Mouse (Mus musculus) liver, embryonic 16.5 days (tissue): Measurements from ENCODE around the gene Il1r1. TPM values are rescaled to one million over a fixed set of nuclear protein-coding genes. Genes with fewer than 3 reads are reported as not detected.

Experiments
- ATAC-seq: fragments of 200-750 bp; cut with Nextera tagmentation; 2 replicates; pipeline ENCODE4 v1.8.0; 2017; ENCODE audit warnings: low read depth, mild to moderate bottlenecking, moderate number of reproducible peaks, moderate library complexity
- H3K27ac ChIP-seq: fragments of 300-500 bp; sonication (generic); 2 replicates; pipeline ENCODE4 v1.5.1; 2014; ENCODE audit warnings: mild to moderate bottlenecking, low read length
- H3K27me3 ChIP-seq: fragments of 300-500 bp; sonication (generic); 2 replicates; pipeline ENCODE4 v1.6.1; 2014; ENCODE audit warnings: low read depth, low read length, mixed read lengths; ENCODE audit not compliant: control insufficient read depth, insufficient read depth
- H3K36me3 ChIP-seq: fragments of 300-500 bp; sonication (generic); 2 replicates; pipeline ENCODE4 v1.6.1; 2014; ENCODE audit warnings: mild to moderate bottlenecking; ENCODE audit not compliant: control insufficient read depth, insufficient read depth
- H3K4me1 ChIP-seq: fragments of 300-500 bp; sonication (generic); 2 replicates; pipeline ENCODE4 v1.6.1; 2014; ENCODE audit warnings: low read depth, low read length, mixed read lengths; ENCODE audit not compliant: control insufficient read depth
- H3K4me2 ChIP-seq: fragments of 300-500 bp; sonication (generic); 2 replicates; pipeline ENCODE4 v1.6.1; 2014; ENCODE audit warnings: low read depth, low read length, mixed read lengths
- H3K4me3 ChIP-seq: fragments of 300-500 bp; sonication (generic); 2 replicates; pipeline ENCODE4 v1.5.1; 2014; ENCODE audit warnings: low read depth, mild to moderate bottlenecking, low read length
- H3K9ac ChIP-seq: fragments of 300-500 bp; sonication (generic); 2 replicates; pipeline ENCODE4 v1.6.1; 2014; ENCODE audit warnings: low read depth, low read length
- H3K9me3 ChIP-seq: fragments of 300-500 bp; sonication (generic); replicated peaks from 2 replicates; pipeline ENCODE4 v1.6.1; 2016; ENCODE audit warnings: low read length; ENCODE audit not compliant: control insufficient read depth
- WGBS: fragments of 180-500 bp; shearing (Covaris S2); extraction: QIAGEN DNeasy Blood & Tissue Kit; methylation state at CpG from one replicate; pipeline ENCODE4 v1.1.7; 2014; ENCODE audit not compliant: insufficient replicate concordance; 5-methylcytosine and 5-hydroxymethylcytosine counted together
- polyA plus RNA-seq: library from polyadenylated mRNA; unstranded; fragments of >200 nt; fragmentation: Nextera tagmentation; extraction: Ambion mirVana; gene quantifications from 2 replicates; pipeline ENCODE4 v1.2.1, GENCODE M21; 2015

Il1r1 gene
- polyA plus RNA-seq, 1 experiment from 2014 or later, result 7.2 TPM

GRCm38 (mm10) chr1:40262441-40263121 is 37.7 kb downstream of the Il1r1 start:
- 47% methylated on average over 9 of the region's 9 CpGs for WGBS
- ATAC-seq, result no peak

GRCm38 (mm10) chr1:40263122-40263498 is 38.2 kb downstream of the Il1r1 start:
- no peak overlapping the region for H3K9ac ChIP-seq
- H3K4me1 ChIP-seq, result peaks cover 6% of the 10 kb centered on the region
- no peaks in the 10 kb centered on the region for H3K36me3 ChIP-seq
- ATAC-seq, result no peak
- no peaks in the 10 kb centered on the region for H3K9me3 ChIP-seq
- H3K27ac ChIP-seq, result no peak overlapping the region
- 17% methylated on average over 7 of the region's 7 CpGs for WGBS
- H3K4me3 ChIP-seq, result no peak overlapping the region
- peaks cover 8% of the 10 kb centered on the region for H3K27me3 ChIP-seq
- no peak overlapping the region for H3K4me2 ChIP-seq

More at GRCm38 (mm10) chr1:40262441-40263121, 37.7 kb downstream of the Il1r1 start:
- Histone ChIP-seq H3K4me3 (no peak overlapping the region), H3K36me3 (no peaks in the 10 kb centered on the region), H3K4me1 (peaks cover 6% of the 10 kb centered on the region), H3K9ac (no peak overlapping the region), H3K9me3 (no peaks in the 10 kb centered on the region), H3K27ac (no peak overlapping the region), H3K4me2 (no peak overlapping the region), H3K27me3 (peaks cover 8% of the 10 kb centered on the region)

GRCm38 (mm10) chr1:40263679-40264078 is 38.8 kb downstream of the Il1r1 start:
- Histone ChIP-seq H3K4me3 (no peak overlapping the region), H3K27ac (no peak overlapping the region), H3K27me3 (peaks cover 8% of the 10 kb centered on the region), H3K4me1 (peaks cover 6% of the 10 kb centered on the region), H3K9ac (no peak overlapping the region), H3K9me3 (no peaks in the 10 kb centered on the region), H3K4me2 (no peak overlapping the region), H3K36me3 (no peaks in the 10 kb centered on the region)
- ATAC-seq, result no peak
- WGBS, result 63% methylated on average over 8 of the region's 8 CpGs

- no peak overlapping the region for H3K4me3 ChIP-seq
- H3K4me1 ChIP-seq, result peaks cover 6% of the 10 kb centered on the region
- 34% methylated on average over 6 of the region's 6 CpGs for WGBS
- H3K4me2 ChIP-seq, result no peak overlapping the region
- H3K9ac ChIP-seq, result no peak overlapping the region
- H3K27me3 ChIP-seq, result peaks cover 8% of the 10 kb centered on the region
- H3K27ac ChIP-seq, result peak overlapping the region; percentile 33; the same call in 1 of the 2 replicates
- H3K9me3 ChIP-seq, result no peaks in the 10 kb centered on the region
- no peaks in the 10 kb centered on the region for H3K36me3 ChIP-seq
- ATAC-seq, result no peak
These were observed 40.5 kb downstream of the Il1r1 start for GRCm38 (mm10) chr1:40265301-40265835.

GRCm38 (mm10) chr1:40266431-40267260 is 41.8 kb downstream of the Il1r1 start:
- H3K36me3 ChIP-seq, result no peaks in the 10 kb centered on the region
- H3K4me1 ChIP-seq, result peaks cover 6% of the 10 kb centered on the region
- WGBS, result 4% methylated on average over 36 of the region's 36 CpGs
- peaks cover 8% of the 10 kb centered on the region for H3K27me3 ChIP-seq
- H3K27ac ChIP-seq, result peak overlapping the region; percentile 41
- H3K4me3 ChIP-seq, result peak overlapping the region; percentile 61
- peak overlapping the region; percentile 60 for H3K9ac ChIP-seq
- peak overlapping the region; percentile 53 for H3K4me2 ChIP-seq
- no peaks in the 10 kb centered on the region for H3K9me3 ChIP-seq
- ATAC-seq, result peak; percentile 76

GRCm38 (mm10) chr1:40267846-40268245 is 43.0 kb downstream of the Il1r1 start:
- no peak overlapping the region for H3K9ac ChIP-seq
- no peak overlapping the region for H3K27ac ChIP-seq
- H3K27me3 ChIP-seq, result peaks cover 8% of the 10 kb centered on the region
- ATAC-seq, result no peak
- peak overlapping the region; percentile 61 for H3K4me3 ChIP-seq
- 64% methylated on average over 6 of the region's 6 CpGs for WGBS
- H3K36me3 ChIP-seq, result no peaks in the 10 kb centered on the region
- H3K9me3 ChIP-seq, result no peaks in the 10 kb centered on the region
- peak overlapping the region; percentile 53 for H3K4me2 ChIP-seq
- peaks cover 6% of the 10 kb centered on the region for H3K4me1 ChIP-seq

- 47% methylated on average over 6 of the region's 6 CpGs for WGBS
- Histone ChIP-seq H3K36me3 (no peaks in the 10 kb centered on the region), H3K9ac (no peak overlapping the region), H3K27me3 (peaks cover 8% of the 10 kb centered on the region), H3K27ac (no peak overlapping the region), H3K4me1 (peaks cover 6% of the 10 kb centered on the region), H3K4me3 (no peak overlapping the region; the same call in none of the 2 replicates), H3K4me2 (peak overlapping the region; percentile 53), H3K9me3 (no peaks in the 10 kb centered on the region)
- ATAC-seq, result no peak
These were observed 43.7 kb downstream of the Il1r1 start for GRCm38 (mm10) chr1:40268536-40268935.

GRCm38 (mm10) chr1:40270415-40270814 is 45.5 kb downstream of the Il1r1 start:
- H3K9me3 ChIP-seq, result no peaks in the 10 kb centered on the region
- peaks cover 8% of the 10 kb centered on the region for H3K27me3 ChIP-seq
- 70% methylated on average over 12 of the region's 12 CpGs for WGBS
- H3K27ac ChIP-seq, result no peak overlapping the region
- no peak overlapping the region for H3K4me3 ChIP-seq
- no peak overlapping the region for H3K4me2 ChIP-seq
- H3K4me1 ChIP-seq, result peaks cover 6% of the 10 kb centered on the region
- no peak; the same call in 1 of the 2 replicates for ATAC-seq
- H3K36me3 ChIP-seq, result no peaks in the 10 kb centered on the region
- H3K9ac ChIP-seq, result no peak overlapping the region

GRCm38 (mm10) chr1:40271052-40271451 is 46.2 kb downstream of the Il1r1 start:
- Histone ChIP-seq H3K4me2 (no peak overlapping the region), H3K36me3 (no peaks in the 10 kb centered on the region), H3K9ac (no peak overlapping the region), H3K9me3 (no peaks in the 10 kb centered on the region), H3K27me3 (peaks cover 8% of the 10 kb centered on the region), H3K4me1 (peaks cover 2% of the 10 kb centered on the region), H3K4me3 (no peak overlapping the region), H3K27ac (no peak overlapping the region)
- WGBS, result 15% methylated on average over 4 of the region's 4 CpGs
- no peak for ATAC-seq
